Mouse (Mus musculus) erythroblast, adult 5-6 weeks (primary cell): Measurements from ENCODE around the gene Ets1. TPM values are rescaled to one million over a fixed set of nuclear protein-coding genes. Genes with fewer than 3 reads are reported as not detected.
A peak's percentile ranks its signal among the peaks of the same experiment; 100 is the strongest.

Experiments used
- ATAC-seq: replicated peaks from 2 replicates; pipeline ENCODE4 v1.8.0; 2016; ENCODE audit warnings: moderate number of reproducible peaks, mild to moderate bottlenecking, moderate TSS enrichment, inconsistent platforms; ENCODE audit not compliant: poor library complexity, low FRiP score, severe bottlenecking
- total RNA-seq, 2 experiments: library from RNA; stranded (forward) in 1 of 2; stranded (reverse) in 1 of 2; fragments of 150-400 nt in 1 of 2; fragments of 200-764, 138-1000 nt in 1 of 2; gene quantifications; 2 replicates each; pipeline versions ENCODE4 v1.2.3 to v1.2.4; 2015 to 2017; ENCODE audit warnings: low replicate concordance in 2 of 2

Gene Ets1
- total RNA-seq, 2 experiments from 2014 or later, result 5.0 to 11.3 TPM

DNA sequence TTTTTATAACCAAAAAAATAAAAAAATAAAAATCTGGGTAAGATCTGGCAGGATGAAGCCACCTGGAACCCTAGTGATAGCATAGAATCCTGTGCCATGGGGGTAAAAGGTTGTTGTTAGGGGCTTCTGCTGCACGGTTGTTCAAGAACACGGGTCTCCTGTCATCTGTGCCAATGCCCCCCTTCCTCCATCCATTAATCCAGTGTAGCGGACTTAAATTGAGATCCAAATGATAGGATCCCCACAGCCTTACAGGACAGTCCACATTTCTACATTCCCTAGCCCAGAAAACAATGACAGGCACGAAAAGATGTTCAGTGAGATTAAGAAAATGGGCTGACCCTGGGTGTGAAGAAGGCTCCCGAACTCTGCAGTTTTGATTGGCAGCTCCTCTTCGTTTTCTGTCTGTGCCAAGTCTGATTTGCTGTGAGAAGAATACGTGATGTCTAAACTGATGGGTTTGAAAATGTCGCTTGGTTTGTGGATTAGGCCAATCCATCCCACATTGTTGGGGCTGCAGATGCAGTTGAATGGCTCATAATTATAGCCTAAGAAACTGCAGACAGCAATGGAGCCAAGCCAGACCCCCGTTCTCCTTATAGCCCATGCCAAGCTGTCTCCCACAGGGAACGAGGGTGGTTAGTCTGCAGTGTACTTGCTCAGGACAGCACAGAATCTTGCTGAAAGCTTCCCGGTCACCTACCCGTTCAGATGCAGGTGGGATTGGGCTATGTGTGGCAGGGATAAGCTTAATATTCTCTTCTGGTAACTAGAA, 55.3 kb downstream of the Ets1 start:
- ATAC-seq, result no peak

DNA sequence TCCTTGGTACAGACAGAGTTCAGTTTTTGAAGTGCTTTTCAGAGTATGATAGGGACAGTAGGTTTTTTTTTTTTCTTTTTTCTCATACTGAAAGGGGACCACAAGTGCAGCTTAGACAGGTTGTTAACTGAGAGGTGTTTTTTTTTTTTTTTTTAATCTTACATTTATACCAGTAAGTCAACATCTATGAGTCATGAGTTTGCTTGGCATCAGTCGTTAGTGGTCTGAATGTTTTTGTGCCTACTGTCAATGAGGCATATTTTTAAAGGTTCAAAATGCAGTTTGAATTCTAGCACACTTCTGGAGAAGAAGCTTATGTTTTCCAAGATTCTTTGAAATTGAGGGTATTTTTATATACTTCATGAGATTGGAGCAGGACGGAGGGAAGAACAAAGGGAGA, 56.9 kb downstream of the Ets1 start:
- ATAC-seq, result no peak

DNA sequence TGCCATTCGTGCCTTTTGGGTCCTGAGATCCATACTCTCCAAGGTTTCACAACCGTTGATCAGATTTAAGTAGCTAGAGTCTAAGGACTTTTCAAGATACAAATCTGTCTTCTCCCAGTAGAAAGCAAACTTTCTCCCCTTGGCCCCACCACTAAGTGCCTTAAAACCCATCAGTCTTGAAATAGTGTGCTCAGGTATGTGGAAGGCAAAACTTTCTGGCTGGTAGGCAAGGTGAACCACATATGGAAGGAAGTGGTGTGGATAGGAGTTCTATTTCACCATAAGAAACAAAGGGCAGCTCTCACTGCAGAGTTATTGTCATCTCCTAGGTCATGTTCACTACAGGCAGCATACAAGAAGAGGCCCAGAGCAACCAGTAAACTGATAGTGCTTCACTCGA, 57.4 kb downstream of the Ets1 start:
- ATAC-seq, result no peak

DNA sequence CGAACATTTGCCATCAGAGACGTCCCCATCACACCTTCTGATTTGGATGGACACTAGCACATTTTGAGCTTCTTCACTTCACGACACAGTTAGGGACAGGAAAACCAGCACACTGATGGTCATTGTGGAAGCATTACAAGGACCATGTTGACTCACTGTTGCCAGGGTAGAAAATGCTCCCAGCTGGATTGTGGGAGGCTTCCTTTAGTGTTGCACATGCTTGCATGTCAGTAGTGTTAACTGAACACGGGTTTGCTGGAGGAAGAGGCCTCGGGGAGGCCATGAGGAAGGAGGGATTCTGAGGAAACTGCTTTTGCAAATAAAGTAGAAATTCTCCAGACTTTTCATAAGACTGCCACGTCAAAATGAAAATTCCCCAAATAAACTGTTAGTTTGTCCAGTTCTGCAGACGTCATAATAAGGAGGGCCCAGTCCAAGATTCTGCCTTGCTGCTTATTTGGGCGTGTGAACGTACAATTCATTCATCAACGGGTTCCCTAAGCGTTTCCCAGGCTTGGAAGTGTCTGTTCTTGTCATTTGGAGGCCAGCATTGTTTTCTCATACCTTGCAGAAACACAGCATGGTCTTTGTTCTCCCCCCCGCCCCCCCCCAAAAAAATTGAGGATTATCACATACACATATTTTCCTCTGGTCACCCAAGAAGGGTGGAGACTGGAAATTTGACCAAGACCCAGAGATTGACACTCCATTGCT, 58.2 kb downstream of the Ets1 start:
- no peak for ATAC-seq

DNA sequence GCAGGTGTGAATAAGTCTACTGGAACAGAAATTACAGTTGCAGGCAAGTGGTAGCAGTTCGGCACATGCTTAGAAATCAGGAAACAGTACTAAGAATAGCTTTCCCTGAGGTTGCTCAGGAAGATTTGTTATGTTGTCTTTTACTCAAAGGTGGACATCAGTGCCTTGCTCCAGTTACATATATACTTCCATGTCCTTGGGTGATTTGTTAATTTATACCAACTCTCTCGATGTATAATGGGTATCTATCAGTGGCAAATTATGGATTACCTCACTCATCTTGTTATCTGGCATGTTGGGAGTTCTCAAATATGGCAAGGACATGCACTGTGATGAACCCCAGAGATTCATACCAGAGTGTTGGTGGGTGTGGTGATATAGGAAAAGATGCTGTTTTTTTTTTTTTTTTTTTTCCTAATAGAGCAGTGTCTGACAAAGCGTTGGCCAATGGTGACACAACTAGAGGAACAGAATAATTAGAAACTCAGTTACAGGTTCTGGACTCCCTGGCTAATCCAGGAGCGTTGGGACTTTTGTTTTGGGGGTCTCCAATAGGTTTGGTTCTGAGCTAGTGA, 59.0 kb downstream of the Ets1 start:
- ATAC-seq, result no peak

DNA sequence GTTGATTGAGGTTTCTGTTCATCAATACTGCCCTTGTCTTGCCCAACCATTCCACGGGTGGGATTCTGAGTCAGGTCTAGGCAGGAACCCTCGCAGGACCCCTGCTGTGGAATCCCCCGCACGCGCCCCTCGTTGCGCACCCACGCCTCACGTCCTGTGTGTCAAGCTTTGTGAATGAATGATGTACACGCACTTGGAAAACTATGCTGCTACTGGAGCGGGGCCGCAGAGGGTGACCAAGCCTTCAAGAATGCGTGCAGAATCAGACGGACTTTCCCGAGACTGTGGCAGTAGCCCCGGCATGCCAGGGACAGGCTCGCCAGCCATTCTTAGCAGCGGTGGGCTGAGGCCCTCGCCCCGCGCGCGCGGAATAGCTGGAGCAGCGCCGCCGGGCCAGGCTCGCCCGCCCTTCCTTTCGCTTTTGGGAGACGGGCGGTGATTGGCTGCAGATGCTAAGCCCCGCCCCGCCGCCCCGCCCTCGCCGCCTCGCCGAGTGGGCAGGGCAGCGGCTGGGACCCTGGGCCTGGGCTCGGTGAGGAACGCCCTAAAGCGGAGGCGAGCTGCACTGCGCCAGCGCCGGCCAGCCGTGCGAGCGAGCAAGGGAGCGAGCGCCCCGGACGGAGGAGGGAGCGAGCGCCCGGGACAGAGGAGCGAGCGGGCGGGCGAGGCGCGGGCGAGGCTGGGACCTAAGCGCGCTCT, 59.6 kb downstream of the Ets1 start:
- ATAC-seq, result peak; percentile 95

DNA sequence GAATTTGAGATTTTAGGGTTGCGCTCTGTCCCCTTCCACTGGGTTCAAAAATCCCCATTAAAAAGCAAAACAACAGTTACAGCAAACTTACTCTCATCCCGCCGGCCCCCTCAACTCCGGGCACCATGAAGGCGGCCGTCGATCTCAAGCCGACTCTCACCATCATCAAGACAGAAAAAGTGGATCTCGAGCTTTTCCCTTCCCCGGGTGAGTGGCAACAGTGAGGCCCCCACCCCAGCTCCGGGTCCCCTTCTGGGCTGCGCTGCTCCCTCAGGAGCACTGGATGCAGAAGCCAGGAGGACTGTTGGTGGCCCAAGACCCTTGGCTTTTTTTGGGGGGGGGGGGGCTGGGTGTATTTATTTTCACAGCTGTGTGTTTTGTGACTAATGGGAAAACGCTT, 60.2 kb downstream of the Ets1 start:
- no peak for ATAC-seq

DNA sequence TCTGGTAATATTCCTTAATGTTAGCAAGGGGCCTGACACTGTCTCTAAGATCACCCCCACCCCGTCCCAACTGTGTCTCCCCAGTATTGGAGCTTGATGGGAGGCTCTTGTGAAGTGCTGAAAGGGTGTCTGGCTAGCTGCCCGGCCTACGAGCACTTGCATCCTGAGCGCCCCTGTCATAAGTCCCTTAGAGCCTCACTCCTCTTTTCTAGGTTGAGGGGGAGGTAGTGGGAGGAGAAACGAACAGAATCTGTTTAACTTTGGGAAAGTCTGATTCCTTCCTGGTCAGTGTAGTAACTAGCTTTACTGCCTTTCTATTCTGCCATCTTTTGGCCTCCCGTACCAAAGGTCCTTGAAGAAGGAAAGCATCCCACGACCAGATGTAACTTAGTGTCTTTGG, 60.7 kb downstream of the Ets1 start:
- no peak for ATAC-seq

DNA sequence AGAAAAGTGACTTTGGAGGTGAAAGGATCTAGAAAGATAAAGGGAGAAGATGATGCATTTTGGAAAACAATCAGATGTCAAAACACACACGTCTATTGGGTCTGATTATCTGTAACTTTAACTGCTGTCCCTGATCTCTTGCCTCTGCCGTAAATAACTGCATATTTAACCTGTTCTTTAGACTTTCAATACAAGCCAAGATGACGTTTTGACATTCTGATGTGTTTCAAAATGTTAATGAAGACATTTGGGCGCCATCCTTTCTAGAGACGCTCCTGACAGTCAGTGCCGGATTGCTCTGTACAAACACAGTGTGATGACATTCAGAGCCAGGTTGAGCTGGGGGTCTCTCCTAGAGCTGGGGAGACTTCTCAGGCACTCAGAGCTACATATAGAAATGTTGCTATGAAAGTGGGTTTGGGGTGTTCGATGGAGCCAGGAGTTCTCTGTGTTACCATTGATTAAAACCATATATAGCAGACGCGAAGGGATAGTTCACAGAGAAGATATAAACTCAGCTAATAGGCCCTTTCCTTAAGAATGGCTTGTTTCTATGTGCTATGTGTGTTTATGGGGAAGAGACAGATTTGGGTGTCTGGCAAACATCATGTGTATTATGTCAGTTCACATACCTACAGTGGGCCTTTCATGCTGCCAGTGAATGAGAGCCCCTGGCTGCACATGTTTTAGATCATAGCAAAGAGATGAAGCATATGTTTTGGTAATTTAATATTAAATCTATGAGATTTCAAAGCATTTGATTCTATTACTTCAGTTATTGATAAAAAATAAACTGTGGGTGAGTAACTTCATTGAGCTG, 61.5 kb downstream of the Ets1 start:
- no peak for ATAC-seq

DNA sequence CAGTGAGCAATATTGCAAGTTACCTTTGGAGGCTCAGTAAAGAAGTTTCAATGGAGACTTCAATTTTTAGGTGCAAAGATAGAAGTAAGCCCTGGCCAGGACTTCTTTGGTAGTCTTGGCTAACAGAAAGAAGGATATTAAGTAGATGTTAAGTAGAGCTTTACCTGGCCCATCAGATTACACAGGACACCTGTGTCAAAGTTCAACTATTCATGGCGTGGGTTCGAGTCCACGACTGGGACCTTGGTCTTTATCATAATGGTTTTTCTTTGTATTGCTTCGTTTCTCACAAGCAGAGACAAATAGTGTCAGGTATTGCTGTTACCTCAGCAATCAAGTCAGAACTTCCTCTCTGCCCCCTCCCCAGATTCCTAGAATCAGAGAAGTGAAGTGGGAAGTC, 62.7 kb downstream of the Ets1 start:
- no peak for ATAC-seq

DNA sequence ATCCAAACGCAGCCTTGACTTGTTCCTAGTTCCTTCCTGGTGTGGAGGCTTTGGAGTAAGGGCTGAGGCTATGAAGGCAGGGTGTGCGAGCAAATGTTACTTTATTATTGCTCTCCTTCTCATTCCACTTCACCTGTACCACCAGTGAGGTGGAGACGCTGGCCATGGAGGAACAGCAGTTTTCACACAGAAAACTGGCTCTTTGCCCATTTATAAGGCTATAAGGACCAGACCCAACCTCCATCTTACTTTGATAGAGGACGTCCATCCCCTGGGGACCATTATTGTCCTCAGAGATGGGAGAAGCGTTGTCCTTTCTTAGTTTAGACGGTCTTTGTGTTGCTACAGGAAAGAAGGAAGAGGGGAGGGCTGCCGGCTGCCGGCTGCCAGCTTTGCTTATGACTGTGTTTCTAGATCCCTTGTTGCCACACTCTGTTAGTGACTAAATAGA, 63.4 kb downstream of the Ets1 start:
- no peak for ATAC-seq

DNA sequence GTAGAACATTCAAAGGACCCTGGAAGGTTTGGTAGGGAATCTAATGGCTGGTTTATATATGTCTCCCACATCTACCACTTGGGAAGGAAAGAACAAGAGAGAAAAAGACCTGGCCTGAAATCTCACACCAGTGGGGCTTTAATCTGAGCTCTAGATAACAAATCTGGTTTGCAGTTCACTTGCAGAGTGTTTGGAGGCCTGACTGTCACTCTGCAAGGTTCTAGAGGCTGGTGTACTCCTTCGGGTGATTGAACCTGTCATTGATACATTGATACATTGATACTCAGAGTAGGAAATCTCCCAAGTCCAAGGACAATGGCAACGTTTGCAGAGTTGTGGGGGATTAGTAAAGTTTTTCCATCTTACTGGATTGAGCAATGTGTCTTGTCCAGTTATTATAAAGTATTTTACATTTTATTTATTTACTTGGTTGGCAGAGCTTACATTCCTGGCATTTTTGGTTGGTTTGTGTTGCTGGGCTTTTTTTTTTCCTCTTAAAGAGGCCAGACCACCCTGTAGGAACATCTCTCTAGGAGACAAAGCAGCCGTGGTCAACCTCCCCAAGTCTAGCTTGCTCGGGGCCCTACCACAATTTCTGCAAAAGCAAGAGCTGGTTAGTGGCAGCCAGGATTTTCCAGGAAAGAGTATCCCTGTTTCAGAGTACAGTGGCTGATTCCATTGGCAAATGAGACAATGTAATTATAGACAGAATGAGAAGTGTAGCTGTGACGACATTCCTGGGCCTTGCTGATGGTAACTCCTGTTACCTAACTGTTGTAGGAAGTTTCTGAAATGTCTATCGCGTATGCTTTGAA, 64.3 kb downstream of the Ets1 start:
- no peak for ATAC-seq

DNA sequence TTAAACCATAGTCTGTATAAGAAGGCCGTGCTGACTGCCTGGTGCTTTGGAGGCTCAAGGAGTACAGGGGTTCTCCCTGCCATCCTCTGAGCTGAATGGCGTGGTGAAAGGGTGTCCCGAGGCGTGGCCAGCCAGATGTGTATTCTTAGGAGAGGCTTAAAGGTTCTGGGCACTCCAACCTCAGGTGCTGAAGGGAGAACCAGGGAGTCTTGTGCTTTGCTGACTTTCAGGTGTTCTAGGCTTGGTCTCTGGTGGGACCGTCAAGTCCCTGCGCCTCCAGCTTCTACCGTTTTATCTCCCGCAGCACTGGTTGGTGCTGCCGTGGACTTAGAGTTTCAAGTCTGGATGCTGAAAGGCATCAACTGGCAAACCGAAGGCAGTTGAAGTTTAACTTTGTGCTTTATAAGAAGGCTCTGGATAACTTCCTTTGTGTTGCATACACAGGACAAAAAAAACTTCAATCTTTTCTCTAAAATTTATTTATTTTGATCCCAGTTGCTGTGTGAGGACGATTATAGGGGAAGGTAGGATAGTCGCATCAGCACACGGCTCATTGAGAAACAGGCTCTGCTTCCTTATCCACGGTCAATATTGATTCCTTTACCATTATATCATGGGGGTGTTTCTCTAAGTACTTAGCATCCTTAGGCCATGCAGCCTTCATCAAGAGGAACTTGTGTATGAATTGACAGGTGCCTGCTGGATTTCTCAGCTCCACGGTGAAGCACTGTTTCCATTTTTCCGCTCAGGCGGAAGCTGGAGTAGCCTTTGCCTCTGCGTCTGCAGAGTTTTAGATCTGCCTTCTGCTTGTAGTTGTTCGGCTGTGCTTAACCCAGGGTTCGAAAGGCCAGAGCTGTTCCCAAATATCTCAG, 65.3 kb downstream of the Ets1 start:
- ATAC-seq, result no peak

DNA sequence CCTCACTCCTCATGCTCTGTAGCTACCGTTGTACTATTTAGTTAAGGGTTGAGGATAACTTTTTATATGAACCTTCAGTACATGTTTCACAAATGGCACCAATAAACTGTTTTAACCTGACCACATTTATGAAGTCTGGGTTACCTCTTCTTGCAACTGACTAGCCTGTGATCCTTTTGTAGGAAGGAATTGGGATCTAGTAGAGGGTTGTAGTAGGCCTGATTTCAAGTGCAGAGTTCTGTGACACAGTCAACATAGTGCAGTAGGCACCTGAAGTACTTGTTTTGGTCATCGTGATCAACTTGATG, 65.9 kb downstream of the Ets1 start:
- no peak for ATAC-seq

DNA sequence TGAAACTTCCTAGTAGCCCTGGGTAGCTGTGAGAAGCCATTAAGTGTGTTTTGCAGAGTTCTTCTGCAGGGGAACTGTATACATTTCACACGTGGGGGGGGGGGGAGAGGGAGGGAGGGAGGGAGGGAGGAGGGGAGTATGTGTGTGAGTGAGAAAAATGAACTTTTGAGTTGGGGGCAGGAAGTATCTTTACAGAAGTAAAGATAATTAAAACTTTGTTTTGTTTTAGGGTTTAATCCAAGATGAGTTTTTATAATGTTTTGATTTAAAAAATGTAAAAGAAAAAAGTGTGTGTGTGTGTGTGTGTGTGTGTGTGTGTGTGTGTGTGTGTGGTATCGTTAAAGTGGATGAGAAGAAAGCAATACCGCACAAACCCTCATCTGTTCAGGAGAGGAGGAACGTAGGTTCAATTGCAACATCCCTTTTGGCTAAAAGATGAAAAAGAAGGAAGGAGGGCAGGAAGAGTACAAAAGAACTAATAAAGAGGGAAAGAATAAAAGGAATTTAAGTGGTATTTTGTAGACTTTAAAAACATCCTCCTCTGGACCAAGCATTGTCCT, 66.9 kb downstream of the Ets1 start:
- ATAC-seq, result no peak

DNA sequence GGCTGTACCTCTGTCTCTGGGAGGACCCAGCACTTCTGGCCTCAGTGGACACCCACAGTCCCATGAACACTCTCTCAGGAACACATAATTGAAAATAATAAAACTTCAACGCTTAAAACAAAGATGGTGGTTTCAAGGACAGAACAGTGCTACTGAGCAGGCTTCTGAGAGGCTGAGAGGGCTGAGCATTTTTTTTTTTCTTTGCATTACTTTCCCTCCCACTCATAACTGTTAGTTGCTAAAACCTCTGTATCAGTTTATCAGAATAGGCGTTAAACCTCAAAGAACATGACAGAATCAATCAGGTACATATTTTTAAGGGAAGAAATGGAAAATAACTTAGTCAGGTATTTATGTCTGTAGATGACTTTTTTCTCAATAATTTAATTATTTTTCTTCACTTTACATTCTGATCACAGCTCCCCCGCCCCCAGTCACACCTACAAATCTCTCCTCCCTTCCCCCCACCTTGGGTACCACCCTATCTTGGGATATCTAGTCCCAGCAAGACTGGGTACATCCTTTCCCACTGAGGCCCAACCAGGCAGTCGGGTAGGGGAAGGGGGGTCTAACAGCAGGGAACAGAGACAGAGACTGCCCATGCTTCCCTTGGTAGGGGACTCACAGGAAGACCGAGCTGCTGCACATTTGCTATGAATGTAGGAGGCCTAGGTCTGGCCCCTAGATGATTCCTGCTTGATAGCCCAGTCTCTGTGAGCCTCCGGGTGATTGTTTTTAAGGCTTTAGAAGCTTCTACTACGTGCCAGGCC, 68.1 kb downstream of the Ets1 start:
- ATAC-seq, result no peak

DNA sequence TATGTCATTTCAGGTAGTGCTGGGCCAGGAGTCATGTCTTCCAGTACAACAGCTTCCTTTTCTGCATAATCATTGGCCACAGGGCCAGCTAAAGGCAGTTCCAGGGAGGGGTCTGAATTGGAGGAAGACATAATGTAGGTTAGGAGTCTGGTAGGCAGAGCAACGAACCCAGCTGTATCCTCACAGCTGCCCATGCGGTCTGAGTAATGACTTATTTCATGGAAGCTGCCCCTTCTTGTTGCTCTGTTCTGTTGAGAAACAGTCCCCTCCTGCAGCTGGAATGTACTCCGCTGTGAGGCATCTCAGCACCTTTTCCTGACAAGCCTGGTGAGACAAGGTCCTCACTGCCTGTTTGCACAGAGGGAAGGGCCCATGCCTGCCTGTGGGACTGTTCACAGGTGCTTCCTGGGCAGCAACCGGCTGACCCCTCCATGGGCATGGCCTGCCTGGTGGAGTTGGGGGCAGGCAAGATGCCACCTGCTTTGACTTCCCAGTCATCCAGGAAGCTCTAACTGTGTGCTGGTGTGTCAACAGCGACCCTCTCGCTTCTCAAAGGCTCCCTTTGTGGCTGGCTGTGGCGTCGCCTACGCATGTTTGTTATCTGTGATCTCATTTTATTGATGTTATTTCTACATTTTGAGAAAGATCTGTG, 69.9 kb downstream of the Ets1 start:
- ATAC-seq, result no peak
